Mouse (Mus musculus) ovary, postnatal 10 days (tissue): ENCODE measurements around the gene Prkce.

Experiments used
- DNase-seq: peaks from one replicate; pipeline ENCODE4 v3.0.0; 2022; ENCODE audit warnings: low spot score

The Prkce gene

GRCm38 (mm10) chr17:86261067-86261466 lies 93.5 kb downstream of the Prkce start:
- no peak for DNase-seq

- DNase-seq = no peak
Measured at GRCm38 (mm10) chr17:86263985-86264649, 96.5 kb downstream of the Prkce start.

- no peak for DNase-seq
Measured at GRCm38 (mm10) chr17:86266051-86266450, 98.5 kb downstream of the Prkce start.

DNA sequence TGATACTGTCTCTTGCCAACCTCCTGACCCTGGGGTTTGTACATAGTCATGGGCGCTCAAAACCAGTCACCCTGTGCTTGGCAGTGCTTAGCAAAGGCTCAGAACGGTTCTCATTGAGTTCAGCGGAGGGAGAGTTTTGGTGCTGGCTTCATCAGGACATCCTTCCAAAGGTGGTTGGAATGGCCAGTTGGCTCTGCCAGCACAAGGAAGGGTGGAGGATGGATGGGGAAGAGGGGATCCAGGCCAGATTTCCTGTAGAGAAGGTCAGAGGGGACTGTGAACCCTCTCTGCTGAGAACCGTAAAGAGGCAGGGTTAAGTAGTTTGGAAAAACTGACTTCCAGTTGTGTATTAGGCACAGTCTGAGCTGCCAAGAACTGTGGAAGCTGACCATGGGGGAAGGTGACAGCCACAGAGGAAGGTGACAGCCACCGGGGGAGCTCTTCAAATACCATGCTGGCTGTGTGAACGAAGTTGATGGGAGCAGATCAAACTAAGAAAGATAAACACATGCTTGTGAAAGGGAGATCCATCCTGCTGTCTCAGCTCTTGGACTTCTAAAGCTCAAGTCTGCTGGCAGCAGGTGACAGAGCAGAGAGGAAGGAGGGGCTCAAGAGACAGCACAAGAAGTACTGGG lies 99.7 kb downstream of the Prkce start:
- DNase-seq = no peak

DNA sequence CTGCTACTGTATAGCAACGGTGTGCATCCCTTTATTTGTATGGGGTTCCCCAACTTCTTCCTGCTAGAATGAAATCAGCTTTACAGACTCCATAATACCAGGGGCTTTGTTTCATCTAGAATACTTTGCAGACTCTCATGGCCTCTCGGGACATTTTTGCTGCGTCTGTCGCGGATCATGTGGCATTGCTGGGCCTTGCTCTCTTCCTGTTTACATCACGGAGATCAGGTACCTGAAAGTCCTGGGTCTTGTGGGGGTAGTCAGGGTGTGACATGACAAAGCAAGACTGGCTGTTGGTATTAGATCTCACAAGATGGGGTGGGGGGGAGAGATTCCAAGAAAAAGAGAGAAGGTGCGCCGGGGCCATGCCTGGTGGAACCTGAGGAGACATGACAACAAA lies 102.1 kb downstream of the Prkce start:
- no peak for DNase-seq

DNA sequence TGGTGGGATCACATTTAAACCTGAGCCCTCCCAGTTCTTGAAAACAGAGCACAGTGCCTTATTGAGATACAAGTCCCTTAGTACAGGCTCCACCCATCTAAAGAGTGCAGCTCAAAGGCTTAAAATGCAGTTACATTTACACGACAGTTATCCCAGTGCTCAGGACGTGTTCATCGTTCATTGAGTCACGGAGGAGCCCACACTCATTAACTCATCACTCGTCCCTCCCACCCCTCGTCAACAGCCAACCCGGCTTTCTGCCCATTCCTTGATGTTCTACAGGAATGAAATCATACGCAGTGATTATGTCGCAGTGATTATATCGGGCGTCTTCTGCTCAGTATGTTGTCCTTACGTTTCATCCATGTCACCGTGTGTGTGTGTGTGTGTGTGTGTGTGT lies 102.9 kb downstream of the Prkce start:
- DNase-seq = no peak

- DNase-seq = no peak
Measured at GRCm38 (mm10) chr17:86271277-86271676, 103.7 kb downstream of the Prkce start.

- no peak for DNase-seq
Measured at GRCm38 (mm10) chr17:86272961-86273360, 105.4 kb downstream of the Prkce start.

GRCm38 (mm10) chr17:86273566-86274349 lies 106.2 kb downstream of the Prkce start:
- DNase-seq = no peak

DNA sequence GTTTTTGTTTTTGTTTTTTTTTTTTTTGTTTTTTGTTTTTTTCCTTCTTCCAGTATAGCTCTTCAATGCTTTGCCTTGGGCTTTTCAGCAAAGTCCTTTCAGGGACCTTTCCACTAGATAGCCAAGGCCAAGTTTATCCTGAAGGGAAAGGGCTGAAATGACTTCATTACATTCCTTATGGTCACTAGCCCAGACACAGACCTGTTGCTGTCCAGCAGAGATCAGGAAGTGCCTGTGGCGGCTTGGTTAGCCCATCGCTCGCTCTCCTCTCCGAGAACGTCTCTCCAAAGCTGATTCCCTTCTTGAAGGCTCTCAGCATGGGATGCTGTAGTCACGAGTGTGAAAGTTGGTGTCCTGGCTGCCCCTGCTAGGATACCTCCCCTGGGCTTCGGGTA lies 106.8 kb downstream of the Prkce start:
- no peak for DNase-seq

GRCm38 (mm10) chr17:86276381-86276780 lies 108.8 kb downstream of the Prkce start:
- DNase-seq = no peak

GRCm38 (mm10) chr17:86277032-86277798 lies 109.6 kb downstream of the Prkce start:
- no peak for DNase-seq

DNA sequence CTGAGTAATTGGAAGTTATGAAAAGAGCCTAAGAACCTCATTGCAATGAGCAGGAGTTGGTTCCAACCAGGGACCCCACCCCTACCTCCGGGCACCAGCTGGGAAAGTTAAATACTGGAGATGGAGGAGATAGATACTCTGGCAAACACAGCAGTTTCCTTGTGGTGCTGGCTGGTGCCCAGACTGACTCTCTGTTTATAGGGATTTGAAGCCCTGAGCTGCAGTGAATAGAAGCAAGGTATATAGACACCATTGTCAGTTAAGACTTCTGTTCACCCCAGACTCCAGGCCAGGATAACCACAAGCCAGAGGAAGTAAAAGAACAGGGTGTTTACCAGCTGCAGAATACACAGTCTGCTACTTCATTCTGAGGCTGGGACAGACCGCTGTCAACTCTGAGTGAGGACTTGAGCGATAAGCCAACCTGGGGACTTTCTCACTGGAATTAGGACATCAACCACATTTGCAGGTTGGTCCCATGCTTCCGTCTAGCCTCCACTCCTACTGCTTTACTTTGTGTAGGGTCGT lies 110.5 kb downstream of the Prkce start:
- DNase-seq = no peak

GRCm38 (mm10) chr17:86279751-86280150 lies 112.2 kb downstream of the Prkce start:
- no peak for DNase-seq

- no peak for DNase-seq
Measured at GRCm38 (mm10) chr17:86283741-86284140, 116.2 kb downstream of the Prkce start.

- DNase-seq = no peak
Measured at GRCm38 (mm10) chr17:86285058-86285457, 117.5 kb downstream of the Prkce start.

- no peak for DNase-seq
Measured at GRCm38 (mm10) chr17:86286747-86287271, 119.2 kb downstream of the Prkce start.

DNA sequence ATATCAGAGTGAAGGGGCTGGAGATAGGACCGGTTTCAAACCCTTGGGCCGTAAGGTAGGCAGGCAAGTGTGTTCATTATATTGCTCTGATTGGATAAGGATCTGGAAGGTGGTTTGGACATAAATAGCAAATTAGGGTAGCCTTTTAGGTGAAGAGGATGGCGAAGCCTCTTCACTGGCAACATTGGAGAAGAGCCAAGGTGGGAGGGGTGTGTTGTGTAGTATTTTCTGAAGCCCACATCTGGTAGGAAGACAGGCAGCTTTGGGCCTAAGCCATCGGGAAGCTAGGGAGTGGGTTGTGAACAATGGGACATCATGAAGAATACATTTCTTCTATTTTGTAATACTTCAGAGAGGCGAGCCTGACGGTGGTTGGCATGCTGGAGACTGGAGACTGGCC lies 125.1 kb downstream of the Prkce start:
- DNase-seq = no peak

GRCm38 (mm10) chr17:86293247-86293744 lies 125.7 kb downstream of the Prkce start:
- no peak for DNase-seq

- DNase-seq = no peak
Measured at GRCm38 (mm10) chr17:86299576-86299975, 132.0 kb downstream of the Prkce start.

GRCm38 (mm10) chr17:86300774-86301595 lies 133.4 kb downstream of the Prkce start:
- no peak for DNase-seq
